ENCODE assay signal across 10 mouse cellular contexts in genomic region chr10:87711798-87712197, GRCm38 (mm10).
DNase-seq lines count a peak whose midpoint lies in the region; ATAC-seq and TF ChIP-seq lines count a peak whose summit lies in the region.
"Had no signal": no experiment of that assay in that cellular context is flagged by ENCODE, and none has a peak within 500 bp of the region (broad histone marks: within the 10 kb centered on the region; RNA-seq: fewer than 3 reads in every experiment).

No protein-coding gene starts in this region.

- H3K9ac ChIP-seq in liver, postnatal 0 days (replicated peaks), result no peak overlapping the region

- H3K4me2 ChIP-seq in liver, postnatal 0 days (ENCODE audit: low read depth, low read length), result no peak overlapping the region

- peak; percentile 64; the same call in 1 of the 2 replicates for TF ChIP-seq EP300 in liver, postnatal 0 days (IDR thresholded peaks at IDR 0.05; ENCODE audit: low read depth)

- ATAC-seq in liver, postnatal 0 days, result peak; percentile 98
- ATAC-seq in cerebellum, adult (ENCODE audit: insufficient number of reproducible peaks, low FRiP score, low TSS enrichment), result no peak

- H3K9me3 ChIP-seq in liver, postnatal 0 days (ENCODE audit: low read length), result no peaks in the 10 kb centered on the region

- no peak for TF ChIP-seq CTCF in liver, postnatal 0 days (IDR thresholded peaks at IDR 0.05; ENCODE audit: low read depth)

- H3K27ac ChIP-seq in liver, postnatal 0 days (ENCODE audit: low read depth), result peak overlapping the region; percentile 80

- H3K4me1 ChIP-seq in liver, postnatal 0 days (ENCODE audit: insufficient read depth), result no peaks in the 10 kb centered on the region; the same call in 1 of the 2 replicates

- no peak overlapping the region for H3K4me3 ChIP-seq in liver, postnatal 0 days (ENCODE audit: low read depth, low read length)

- no peaks in the 10 kb centered on the region for H3K27me3 ChIP-seq in liver, postnatal 0 days (ENCODE audit: insufficient read depth, low read length)

- no peaks in the 10 kb centered on the region for H3K36me3 ChIP-seq in liver, postnatal 0 days (replicated peaks; ENCODE audit: insufficient read depth, low read length)

- DNase-seq in layer of hippocampus, adult 9-11 months, result peak; percentile 8
- no peak for DNase-seq in layer of hippocampus, postnatal 10 days (ENCODE audit: low spot score in 2 of 2)
- DNase-seq in adrenal gland, postnatal 14 days, result peak; percentile 59
- DNase-seq in heart, postnatal 14 days, result peak; percentile 18 to 42
- DNase-seq in liver, postnatal 0 days, result peak; percentile 77
- DNase-seq in left cerebral cortex, postnatal 14 days (ENCODE audit: low spot score in 2 of 2), result no peak
- no peak for DNase-seq in layer of hippocampus, adult 18-20 months (ENCODE audit: low spot score in 2 of 2)
- DNase-seq: lung, postnatal 14 days; thymus, postnatal 36 days had no signal

- intact Hi-C loops in heart, postnatal 14 days (cut with DNase I), result no loop called here
- intact Hi-C loops in left cerebral cortex, postnatal 14 days (cut with DNase I), result no loop called here

- WGBS in liver, postnatal 0 days (ENCODE audit: insufficient replicate concordance), result 49% methylated on average over 3 of the region's 3 CpGs

Comparison
In these comparisons a context has a peak if more than half of its experiments do, and no peak if none do; other contexts are left out.
1. DNase-seq: peak in layer of hippocampus, adult 9-11 months (single experiment), adrenal gland, postnatal 14 days (single experiment), heart, postnatal 14 days (2 of 2) and liver, postnatal 0 days (single experiment); none in layer of hippocampus, postnatal 10 days (0 of 2), left cerebral cortex, postnatal 14 days (0 of 2) and layer of hippocampus, adult 18-20 months (0 of 2).